Mouse (Mus musculus): ENCODE results near the gene Prop1.

- TF ChIP-seq ZNF384 (IDR thresholded peaks at IDR 0.05; ENCODE audit: low read depth, low read length) (no peak), MAFK (IDR thresholded peaks at IDR 0.05; ENCODE audit: insufficient read depth, low read depth, low read length) (no peak)
These were observed at the start of gene Prop1 for GRCm38 (mm10) chr11:50953665-50954064.
